Mouse (Mus musculus) urinary bladder, adult 2 months (tissue): Measurements from ENCODE around the gene Tomm40l. TPM values are rescaled to one million over a fixed set of nuclear protein-coding genes. Genes with fewer than 3 reads are reported as not detected.

Source experiments
- DNase-seq: peaks from one replicate; pipeline ENCODE4 v3.0.0; 2022; ENCODE audit warnings: low spot score
- polyA plus RNA-seq: library from polyadenylated mRNA; depleted of rRNA; stranded (reverse); fragments of >200 nt; gene quantifications from 2 replicates; pipeline ENCODE4 v1.2.3, GENCODE M21; 2012

Tomm40l gene
- polyA plus RNA-seq, 1 experiment, result 35.0 TPM

DNA sequence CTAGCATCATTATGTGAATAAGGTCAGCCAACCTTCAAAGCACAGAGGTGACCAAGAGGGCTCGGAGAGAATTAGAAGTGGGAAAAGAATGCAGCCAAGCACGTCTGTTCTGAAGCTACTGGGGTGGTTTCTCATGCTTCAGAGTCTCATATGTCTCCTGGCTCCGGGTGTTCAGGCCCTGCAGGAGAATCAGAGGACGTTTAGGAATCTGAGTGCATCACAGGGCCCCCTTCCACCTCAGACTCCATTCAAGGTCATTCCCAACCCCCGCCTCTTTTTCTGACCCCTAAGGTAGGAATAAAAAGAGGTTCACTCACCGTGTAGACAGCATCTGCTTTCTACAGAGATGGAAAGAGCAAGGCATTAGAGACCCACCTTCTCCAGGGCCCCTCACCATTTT lies 7.4 kb upstream of the Tomm40l start:
- no peak for DNase-seq

DNA sequence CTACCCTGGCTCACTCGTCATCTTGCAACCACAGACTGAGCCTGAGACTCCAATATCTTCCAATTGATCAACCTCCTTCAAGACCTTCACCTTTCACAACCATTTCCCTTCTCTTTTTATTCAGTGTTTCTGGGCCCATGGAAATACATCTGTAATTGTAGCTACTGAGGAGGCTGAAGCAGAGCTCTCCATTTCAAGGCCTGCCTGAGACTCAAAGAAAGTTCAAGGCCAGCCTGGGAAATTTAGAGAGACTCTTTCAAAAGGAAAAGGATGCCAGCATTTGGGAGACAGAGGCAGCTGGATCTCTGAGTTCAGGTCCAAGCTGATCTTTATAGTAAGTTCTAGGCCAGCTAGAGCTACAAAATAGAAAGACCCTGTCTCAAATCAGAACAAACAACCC lies 5.6 kb upstream of the Tomm40l start:
- DNase-seq, result no peak

DNA sequence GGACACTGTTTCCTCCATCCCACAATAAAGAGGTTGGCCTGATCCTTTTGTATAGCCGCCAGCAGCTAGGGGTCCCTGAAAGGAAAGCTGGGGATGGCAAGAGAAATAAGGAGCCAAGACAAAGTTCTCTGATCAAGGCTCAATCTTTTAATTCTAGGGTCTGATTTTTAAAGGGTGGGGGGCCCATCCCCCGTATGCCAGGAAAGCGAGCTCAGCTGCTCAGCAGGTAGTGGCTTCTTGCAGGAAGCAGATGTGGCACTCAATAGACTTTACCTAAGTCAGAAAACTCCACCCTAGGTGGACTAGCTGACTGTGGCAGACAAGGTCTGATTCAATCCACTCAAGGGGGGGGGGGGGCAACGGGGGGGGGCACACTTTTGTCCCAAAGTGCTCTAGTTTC lies 4.5 kb upstream of the Tomm40l start:
- no peak for DNase-seq

DNA sequence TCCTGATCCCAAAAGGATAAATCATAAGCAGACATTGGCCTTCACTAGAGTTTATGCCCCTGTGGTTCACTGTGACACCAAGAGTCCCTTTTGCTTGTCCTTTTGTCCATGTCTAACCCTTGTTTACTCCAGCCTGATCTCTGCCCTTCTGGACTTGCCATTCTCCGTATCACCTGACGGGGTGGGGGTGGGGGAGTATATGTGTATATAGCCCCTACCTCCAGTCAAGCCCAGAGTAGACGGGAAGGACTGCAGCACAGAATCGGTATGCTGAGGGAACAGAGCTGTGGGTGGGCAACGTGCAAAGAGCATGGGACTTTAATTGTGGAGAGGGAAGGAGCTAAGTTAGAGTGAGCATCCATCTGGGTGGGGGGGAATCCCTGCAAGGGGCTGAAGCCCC lies 2.5 kb upstream of the Tomm40l start, which contains the start of gene Apoa2:
TSS of gene Apoa2 (plus strand) at position 198 of the 400 bp plus-strand sequence.
- DNase-seq, result no peak

DNA sequence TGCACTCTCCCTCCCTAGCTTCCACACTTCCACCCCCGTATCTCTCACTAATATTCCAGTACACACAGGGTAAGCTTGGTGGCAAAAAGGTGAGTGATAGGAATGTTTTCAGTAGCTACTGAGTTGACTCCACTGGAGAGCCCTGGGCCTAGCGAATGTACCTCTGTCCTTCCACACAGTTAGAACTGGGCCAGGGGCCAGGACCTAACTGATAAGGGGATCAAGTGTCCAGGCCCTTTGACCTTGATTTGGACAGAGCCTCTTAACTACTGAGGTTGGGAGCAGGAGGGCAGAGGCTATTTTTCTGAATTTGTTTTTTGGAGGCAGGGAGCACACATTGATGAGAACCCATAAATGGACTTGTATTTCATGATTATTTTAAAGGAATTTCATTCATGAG lies 1.5 kb upstream of the Tomm40l start:
- DNase-seq, result no peak

DNA sequence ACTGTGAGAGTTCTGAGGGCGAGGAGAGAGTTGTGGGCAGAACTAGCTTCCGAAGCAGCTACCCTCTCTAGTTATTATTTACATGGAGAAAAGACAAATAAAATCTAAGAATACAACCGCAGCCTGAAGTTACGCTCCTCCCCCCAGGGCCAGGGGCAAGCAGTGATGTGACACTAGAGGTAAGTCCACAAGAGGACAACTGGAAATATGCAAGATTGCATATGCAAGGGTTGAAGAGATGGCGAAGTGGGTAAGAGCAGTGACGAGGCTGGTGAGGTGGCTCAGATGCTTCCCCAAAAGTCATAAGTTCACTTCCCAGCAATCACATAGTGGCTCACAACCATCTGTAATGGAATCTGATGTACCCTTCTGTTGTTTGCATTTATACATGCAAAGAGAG lies 854 bp upstream of the Tomm40l start:
- DNase-seq, result no peak

DNA sequence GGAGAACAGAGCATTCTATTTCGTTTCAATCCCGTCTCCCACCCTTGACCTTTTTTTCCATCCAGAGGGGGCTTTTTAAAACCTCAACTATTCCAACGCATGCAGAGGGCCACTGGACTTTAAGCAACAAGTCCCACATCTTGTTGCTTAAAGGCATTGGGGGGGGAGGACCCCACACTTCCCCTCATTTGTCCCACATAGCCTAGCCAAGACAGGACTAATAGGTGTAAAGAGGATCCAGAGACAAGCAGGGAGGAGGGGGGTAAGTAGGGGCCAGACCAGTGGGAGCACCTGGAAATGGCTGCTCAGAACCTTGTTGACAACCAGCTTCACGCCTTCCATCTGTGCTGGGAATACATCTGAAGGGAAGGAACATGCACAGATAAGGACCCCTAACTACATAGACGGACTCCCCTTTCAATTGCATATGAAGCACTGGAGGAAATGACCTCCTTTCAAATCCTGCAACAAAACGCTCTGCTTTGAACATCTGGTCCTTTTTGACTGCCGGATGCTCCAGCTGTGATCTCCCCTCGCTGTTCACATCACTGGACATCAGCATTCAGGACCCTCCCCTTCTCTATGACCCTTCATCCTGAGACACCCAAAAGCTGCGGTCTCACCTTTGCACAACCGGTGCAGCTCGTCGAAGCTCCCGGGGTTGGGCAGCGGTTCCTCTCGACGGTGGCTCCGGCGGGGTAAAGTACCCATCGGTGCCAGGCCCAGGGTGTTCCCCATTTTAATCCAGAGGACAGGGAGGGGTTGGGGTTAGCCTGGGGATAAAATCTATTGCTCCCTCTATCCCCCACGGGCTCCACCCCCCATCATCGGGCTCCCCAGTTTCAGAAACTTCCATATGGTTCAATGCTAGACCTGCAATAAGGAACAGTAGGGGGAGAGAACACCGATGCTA lies 777 bp downstream of the Tomm40l start:
- no peak for DNase-seq

DNA sequence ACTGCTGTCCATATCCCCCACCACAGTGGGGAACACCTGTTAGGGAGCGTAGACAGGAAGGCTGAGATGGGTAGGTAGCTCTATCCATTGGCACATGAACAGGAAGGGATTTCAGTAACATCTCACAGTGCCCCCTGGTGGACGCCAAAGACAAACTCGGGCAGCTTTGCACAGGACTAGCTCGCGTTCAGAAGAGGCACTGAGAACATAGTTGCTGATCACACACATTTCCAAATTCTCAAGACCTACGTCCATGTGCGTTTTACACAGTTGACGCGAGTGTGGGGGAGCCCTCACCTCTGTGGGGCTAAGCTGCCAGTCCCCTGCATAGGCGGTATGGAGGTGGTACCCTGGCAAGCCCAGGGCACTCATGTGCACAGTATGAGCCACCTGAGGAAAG lies 1.4 kb downstream of the Tomm40l start:
- peak; percentile 74 for DNase-seq

DNA sequence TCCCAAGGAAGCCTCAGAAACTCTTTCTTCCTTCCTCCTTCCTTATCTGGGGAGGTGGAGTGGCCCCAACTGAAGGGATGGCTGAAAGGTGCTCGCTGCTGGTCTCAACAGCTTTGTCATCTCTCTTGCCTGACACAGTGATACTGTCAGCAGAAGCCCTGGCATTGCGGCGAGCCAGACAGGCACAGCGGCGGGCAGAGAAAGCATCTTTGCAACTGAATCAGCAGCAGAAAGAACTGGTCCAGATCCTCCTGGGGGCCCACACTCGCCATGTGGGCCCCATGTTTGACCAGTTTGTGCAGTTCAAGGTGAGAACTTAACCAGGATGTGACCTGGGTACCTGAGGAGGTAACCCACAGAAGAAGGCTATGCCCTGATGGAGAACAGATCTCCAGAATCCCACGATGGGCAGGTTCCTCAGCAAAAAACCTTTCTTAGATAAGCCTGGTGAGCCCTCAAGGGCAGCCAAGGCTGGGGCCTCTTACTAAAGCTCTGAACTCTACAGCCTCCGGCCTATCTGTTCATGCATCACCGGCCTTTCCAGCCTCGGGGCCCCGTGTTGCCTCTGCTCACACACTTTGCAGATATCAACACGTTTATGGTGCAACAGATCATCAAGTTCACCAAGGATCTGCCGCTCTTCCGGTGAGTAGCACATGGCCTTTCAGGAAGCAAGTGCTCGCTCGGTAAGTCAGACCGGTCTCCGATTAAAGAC lies 5.9 kb downstream of the Tomm40l start:
- DNase-seq, result no peak

DNA sequence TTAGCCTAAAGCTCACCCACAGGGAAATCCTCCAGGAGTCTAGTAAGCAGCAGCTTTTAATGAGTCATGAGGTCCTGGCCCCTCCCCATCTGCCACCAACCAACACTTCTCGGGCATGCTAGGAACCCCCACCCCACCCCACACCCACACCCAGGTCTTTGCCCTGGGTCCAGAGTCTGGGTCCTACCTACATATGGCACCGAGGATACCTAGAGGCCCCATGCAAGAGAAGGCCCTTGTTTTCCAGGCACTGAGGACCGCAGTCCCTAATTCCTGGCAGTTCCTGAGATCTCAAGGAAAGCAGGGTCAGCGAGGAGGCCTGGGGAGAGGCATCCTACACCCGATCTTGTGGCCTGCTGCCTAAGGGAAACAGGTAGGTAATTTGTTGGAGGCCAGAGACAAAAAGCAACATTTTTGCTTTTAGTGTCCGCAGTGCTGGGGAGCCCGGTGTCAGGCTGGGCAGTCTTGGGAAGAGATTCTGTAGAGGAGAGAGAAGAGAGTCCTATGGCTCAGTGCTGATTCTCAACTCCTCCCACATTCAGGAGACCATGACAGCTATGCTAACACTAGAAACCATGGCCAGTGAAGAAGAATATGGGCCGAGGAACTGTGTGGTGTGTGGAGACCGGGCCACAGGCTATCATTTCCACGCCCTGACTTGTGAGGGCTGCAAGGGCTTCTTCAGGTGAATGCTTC lies 8.4 kb downstream of the Tomm40l start, which contains the start of gene Nr1i3:
TSS of gene Nr1i3 (plus strand) at position 170 of the 696 bp plus-strand sequence.
- no peak for DNase-seq

DNA sequence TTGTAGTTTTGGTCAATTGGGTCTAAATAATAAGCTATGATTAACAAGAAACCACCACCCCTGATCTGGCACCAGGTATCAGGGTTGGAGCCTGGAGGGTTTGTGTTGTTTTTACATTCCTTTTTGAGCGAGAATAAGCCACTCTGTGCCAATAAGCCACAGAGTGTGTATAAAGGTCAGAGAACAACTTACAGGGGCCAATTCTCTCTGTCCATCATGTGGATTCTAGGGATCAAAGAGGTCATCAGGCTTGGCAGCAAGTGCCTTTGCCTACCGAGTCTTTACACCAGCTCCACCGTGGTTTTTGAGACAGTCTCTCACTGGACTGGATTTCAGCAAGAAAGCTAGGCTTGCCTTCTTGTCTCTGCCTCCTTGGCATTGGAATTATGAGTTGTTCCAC lies 9.5 kb downstream of the Tomm40l start:
- no peak for DNase-seq

DNA sequence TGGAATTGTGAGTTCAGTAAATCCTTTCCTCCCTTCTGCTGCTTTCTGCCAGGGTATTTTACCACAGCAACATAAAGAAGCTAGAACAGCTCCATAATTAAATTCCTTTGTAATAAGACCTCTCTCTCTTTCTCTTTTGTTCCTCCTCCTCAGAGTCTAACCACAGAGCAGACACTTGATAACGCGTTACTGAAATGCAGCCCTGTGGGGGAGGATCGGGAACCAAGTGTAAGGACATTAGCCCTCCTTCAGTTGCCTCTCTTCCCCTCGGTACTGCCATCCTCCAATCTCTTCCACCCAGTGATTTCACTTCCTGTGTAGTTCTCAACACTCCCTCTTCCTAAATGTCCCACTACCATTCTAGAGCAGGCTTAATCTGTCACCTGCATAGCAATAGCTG lies 12.9 kb downstream of the Tomm40l start:
- no peak for DNase-seq

DNA sequence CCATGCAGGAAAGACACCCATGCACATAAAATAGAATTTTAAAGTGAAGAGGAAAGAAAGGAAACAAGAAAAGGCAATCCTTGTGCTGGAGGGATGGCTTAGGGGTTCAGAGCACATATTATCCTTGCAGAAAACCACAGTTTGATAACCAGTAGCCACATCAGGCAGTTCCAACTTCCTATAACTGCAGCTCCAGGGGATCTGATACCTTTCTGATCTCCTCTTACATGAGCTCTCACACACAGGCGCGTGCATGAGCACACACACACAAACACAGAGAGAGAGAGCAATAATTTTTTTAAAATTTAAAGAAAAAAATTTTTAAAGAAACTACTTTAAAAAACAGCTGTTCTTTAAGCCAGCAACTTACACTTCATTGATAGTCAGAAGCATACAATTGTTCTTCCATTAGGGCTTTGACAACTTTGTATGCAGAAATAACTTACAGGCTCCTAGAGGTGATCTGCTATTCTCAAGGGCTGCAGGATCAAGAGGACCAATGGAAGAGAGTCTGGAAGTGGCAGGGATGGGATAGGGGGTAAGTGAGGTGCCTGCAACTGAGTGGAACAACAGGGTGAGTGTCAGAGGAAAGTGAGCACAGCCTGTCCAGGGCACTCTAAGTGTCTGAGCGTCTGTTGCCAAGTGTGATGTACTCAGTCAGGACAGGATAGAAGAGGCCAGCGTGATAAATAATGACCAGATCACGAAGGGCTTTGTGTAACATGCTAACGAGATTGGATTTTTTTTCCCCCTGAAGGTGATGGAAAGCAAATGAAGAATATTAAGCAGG lies 16.4 kb downstream of the Tomm40l start:
- DNase-seq, result no peak

DNA sequence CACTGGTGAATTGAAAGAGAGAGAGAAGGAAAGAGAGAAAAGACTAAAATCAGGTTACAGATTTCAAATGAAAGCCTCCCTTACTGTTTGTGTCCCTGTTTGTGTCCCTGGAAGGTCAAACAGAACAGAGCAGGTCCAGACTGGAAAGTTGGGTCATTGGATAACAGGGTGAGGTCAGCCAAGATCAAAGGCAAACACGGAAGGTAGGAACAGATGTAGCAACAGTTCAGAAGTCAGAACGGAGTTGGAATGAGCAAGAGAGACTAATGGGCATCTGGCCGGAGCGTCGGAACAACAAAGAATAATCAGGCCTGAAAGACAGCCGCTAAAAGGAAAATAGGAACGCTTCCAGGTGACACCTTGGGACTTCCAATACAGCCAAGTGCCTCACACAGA lies 18.1 kb downstream of the Tomm40l start:
- DNase-seq, result no peak

DNA sequence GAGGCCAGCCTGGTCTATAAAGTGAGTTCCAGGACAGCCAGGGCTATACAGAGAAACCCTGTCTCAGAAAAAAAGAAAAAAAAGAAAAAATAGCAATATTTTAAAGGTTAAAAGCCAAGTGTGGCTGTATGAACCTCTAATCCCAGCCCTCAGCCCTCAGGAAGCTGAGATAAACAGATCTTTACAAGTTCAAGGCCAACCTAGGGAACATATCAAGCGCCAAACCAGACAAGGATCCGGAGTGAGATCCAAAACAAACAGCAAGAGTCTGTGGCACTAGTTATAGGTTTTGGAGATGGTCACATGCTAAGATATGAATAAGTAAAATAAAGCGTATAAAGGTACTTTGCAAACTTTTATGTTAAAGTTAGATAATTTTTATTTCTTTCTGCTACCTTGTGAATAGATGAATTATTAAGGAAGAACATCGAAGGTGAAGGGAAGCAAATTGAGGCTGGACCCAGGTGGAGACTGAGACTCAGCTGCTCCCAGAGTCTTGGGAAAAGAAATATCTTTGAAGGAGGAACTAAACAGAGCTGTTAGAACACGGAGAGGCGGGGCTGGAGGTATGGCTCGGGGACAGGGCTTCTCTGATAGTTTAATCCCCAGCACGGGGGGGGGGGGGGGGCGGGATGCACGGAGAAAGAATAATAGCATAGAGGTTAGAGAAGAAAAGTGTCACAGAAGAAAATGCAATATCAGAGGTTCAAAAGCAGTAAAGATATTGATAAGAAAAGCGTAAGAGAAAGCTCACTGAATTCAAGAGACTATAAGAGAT lies 18.7 kb downstream of the Tomm40l start:
- DNase-seq, result no peak

DNA sequence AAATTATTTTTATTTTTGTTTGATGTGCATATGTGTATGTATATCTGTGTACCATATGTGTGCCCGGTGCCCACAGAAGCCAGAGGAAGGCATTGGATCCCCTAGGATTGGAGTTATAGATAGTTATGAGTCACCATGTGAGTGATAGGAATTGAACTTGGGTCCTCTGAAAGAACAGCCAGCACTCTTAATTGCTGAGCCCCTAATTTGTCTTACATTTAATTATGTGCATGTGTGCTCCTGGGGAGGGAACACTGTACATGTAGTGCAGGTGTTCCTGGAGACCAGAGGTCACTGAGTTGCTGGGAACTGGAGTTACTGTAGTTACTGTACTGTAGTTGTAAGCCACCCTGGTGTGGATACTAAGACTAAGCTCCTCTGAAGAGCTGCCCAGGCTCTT lies 21.5 kb downstream of the Tomm40l start:
- DNase-seq, result no peak

DNA sequence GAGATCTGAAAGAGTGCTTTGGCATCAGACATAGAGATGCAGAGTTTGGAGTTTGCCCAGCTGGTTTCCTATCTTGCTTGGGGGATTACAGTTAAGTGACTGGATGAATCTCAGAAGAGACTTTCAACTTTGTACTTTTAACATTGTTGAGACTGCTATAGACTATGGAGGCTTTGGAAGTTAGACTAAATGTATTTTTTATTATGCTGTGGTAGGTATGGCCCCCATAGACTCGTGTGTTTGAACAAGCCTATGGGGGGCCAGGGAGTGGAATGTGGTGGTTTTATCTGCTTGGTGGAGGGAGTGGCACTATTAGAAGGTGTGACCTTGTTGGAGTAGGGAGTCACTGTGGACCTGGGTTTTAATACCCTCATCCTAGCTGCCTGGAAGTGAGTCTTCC lies 22.8 kb downstream of the Tomm40l start:
- no peak for DNase-seq

DNA sequence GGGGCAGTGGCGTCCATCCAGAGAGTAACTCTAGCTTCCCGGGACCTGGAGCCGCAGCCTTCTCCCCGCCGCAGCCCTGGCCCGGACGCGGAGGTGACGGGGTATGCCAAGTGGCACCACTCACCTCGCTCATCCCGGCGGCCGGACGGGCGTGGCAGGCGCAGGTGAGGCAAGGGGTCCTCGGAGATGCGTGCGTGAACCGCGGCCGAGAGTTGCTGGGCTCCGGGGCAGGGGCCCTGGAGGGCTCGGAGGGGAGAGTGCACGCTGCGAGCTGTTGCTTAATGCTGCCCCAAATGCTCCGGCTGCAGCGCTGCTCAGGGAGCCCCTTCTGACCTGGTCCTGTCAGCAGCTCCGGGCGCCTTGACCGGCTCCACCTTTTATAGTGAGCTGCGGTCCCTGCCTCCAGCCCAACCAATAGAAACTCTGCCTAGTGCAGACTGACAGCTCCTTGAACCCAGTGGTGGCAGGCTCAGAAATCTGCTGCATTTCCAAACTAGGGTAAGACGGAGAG lies 26.4 kb downstream of the Tomm40l start, which contains the start of gene Pcp4l1:
TSS of gene Pcp4l1 (minus strand) at position 382 of the 511 bp plus-strand sequence.
- DNase-seq, result peak; percentile 37

DNA sequence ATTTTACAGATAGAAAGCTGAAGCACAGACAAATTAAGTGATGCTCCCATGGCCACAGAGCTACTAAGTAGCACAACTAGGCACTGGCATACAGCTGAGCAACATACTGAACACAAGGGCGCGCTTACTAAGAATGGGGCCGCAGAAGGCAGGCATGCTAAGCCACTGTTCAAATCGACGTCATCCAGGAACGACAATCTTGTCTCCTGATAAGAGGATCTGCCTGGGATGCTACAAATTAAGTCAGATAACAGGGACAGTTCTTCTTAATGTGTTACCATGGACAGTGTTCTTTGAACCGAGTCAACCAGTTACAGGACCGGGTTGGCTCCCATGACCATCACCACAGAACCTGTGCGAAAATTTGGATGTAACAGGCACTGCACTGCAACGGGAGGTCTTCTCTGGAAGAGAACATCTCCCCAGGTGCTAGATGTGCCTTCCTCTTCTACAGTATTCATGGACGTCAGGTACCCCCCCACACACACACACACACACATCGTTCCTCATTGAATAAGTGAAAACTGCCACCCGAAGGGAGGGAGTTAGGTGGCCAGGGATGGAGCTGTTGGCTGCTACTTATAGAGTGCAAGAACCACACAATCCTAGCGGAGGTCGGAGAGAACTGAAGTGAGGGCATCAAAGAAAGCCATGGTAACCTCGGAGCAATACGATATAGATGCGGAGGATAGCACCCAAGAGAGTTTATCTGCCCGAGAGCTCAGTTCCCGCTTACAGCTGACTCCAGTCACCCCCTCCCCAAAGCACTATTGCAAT lies 27.1 kb downstream of the Tomm40l start:
- no peak for DNase-seq
